Mouse (Mus musculus) frontal cortex, adult 2 months (tissue): ENCODE measurements around the gene Ltc4s. TPM values are rescaled to one million over a fixed set of nuclear protein-coding genes. Genes with fewer than 3 reads are reported as not detected.

Source experiments
- DNase-seq, 2 experiments: peaks; one replicate each; pipeline ENCODE4 v3.0.0; 2022; ENCODE audit warnings: low spot score in 1 of 2; ENCODE audit errors: extremely low spot score in 1 of 2
- polyA plus RNA-seq: library from polyadenylated mRNA; depleted of rRNA; stranded (reverse); fragments of >200 nt; gene quantifications from 2 replicates; pipeline ENCODE4 v1.2.3, GENCODE M21; 2012

Gene Ltc4s
- polyA plus RNA-seq, 1 experiment = 25.2 TPM

DNA sequence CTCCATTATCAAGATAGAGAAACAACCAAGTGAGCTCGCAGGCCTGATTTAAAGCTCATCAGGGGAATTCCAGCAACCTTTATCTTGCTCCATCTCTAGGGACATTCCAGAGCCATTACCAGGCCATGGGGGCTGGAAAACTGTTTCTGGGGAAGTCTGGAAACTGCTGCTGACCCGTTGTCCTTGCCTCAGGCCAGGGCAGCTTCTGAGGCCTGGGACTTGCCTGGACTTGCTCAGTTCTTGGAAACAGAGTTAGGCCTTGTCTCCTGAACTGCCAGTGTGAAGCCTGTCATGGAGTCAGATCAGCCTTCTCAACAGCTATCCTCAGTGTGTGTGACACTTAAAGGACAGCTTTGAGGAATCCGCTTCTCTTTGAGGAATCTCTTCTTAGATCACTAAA is 13.8 kb upstream of the Ltc4s start:
- DNase-seq = no peak

- no peak for DNase-seq
These were observed 10.2 kb upstream of the Ltc4s start for GRCm38 (mm10) chr11:50248473-50249171.

- DNase-seq = no peak
These were observed 6.9 kb upstream of the Ltc4s start for GRCm38 (mm10) chr11:50245269-50245668.

GRCm38 (mm10) chr11:50243926-50244325 is 5.5 kb upstream of the Ltc4s start:
- DNase-seq = no peak

GRCm38 (mm10) chr11:50240235-50240911 is 2.0 kb upstream of the Ltc4s start:
- DNase-seq = no peak

DNA sequence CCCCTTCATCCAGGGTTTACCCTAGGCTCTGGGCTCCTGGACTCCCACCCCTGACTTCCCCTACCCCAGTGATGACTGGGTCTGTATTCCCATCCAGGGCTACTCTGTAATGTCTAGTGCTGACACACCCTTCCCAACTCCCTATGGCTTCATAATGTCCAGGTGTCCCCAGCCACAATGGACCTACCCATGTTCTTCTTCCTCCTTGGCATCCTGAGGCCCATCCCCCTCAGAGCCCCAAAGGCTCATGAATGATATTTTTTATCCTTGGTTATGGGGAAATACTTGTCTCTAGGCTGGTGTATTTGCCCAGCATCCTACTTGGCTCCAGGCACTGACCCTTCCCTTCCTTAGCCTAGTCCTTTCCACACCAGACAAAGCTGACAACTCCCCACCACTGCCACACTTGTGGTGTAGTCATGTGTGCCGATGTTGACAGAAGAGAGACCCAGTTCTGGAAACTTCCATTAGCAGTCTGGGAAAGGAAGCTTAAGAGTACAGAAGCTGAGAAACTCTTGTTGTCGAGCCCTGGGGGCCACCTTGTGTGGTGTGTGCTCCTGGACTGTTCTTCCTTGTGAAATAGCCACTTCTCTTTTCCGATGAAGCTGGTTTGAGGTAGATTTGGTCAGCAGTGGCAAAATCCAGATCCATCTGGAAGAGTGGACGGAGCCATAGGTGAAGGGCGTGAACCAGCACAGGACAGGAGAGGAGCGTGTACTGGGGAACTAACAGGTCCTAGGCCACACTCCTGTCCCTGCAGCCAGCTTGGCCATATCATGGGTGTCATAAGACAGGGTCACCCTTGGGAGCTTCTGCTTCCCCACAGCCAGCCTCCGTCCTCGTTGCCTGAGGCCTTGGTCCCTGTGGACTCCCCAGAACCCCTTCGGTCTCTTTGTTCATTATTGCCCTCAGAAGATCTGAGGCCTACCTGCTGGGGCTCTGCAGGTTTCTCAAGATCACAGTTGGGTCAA is 690 bp upstream of the Ltc4s start:
- DNase-seq = no peak

DNA sequence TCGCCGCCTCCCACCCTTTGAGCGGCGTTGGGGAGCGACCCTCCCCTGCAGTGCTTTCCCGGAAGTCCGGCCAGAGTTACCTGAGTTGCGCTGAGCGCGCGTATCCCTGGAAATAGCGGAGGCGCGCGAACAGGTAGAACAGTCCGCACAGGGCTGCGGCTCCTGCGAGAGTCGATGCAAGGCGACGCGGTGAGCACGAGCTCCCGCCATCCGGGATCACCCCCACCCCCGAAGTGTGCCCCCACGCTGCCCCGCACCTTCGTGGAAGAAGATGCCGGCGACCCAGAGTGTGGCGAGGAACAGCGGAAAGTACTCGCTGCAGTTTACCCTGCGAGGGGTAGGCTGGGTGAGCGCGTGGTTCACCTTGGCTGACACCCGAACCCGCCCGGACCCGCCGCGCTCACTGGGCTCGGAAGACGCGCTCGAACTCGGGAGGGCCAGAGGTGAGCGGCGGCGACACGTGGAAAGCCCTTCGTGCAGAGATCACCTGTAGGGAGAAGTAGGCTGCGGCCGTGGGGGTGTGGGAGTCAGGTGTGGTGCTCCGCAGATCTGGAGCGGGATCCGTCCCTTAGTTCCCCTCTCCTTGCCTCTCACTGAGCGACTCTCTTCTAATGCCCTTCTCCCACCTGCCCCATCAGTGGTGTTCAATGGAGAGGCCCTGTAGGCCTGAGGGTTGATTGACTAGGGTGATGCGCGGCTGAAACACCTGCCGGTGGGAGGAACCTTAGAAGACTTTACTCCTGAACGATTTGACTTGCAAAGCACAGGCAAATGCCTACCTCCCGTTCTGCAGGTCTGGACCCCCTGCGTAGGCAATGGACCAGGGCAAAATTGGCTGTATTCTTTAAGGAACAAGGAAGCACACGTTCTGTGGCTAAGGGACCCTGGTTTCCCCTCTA is 1.2 kb downstream of the Ltc4s start:
- DNase-seq = no peak

DNA sequence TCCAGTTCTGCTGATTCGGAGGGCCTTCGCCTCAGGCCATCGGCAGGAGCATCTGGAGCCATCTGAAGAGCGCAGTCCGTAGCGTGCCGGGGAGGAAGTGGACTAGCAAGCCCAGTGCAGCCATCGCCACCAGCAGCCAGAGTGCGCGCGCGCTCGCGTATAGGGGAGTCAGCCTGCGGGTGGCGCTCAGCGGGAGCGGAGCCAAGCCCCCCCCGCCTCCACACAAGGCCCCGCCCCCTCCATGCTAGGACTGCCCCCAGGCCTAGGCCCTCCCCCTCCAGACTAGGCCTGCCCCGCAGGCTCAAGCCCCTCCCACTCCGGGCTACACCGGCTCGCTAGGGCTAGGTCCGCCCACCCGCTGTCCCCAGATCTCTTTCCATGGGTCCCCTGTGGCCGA is 1.9 kb downstream of the Ltc4s start:
- DNase-seq = peak; percentile 67 to 81

- DNase-seq = no peak
These were observed 3.8 kb downstream of the Ltc4s start for GRCm38 (mm10) chr11:50234606-50235005.

DNA sequence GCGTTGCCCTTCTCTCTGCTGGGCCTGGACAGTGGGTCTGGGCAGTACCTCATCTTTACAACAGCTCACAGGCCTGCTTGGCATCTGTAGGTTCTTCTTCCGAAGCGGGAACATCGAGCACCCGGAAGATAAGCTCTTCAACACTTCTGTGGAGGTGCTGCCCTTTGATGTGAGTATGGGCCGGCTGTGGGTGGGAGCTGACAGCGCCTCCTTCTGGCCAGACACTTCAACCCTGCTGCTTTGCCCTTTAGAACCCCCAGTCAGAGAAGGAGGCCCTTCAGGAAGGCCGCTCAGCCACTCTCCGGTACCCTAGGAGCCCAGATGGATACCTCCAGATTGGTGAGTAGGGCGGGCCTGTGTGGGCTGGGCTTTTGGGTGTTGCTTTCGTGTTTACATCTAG is 4.4 kb downstream of the Ltc4s start:
- DNase-seq = no peak

- peak in 1 of 2 experiments; percentile 77 for DNase-seq
These were observed 5.4 kb downstream of the Ltc4s start for GRCm38 (mm10) chr11:50233022-50233421.

DNA sequence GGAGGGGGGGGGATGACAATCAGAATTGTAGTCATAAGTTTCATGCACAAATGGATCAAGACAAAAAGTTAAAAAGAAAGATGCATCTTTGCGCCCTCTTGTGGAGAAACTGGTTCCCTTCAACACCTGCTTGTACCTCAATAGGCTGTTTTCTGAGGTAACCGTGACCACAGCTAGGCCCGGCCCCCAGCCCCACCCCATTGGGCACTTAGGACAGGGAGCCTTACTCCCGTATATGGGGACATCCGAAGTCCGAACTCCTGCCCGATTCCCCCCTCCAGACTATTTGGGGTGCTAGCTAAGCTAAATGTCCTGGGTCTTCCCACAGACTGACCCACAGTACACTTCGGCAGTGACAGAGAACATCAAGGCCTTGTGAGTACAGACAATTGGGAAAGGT is 7.0 kb downstream of the Ltc4s start:
- DNase-seq = peak in 1 of 2 experiments; percentile 87

DNA sequence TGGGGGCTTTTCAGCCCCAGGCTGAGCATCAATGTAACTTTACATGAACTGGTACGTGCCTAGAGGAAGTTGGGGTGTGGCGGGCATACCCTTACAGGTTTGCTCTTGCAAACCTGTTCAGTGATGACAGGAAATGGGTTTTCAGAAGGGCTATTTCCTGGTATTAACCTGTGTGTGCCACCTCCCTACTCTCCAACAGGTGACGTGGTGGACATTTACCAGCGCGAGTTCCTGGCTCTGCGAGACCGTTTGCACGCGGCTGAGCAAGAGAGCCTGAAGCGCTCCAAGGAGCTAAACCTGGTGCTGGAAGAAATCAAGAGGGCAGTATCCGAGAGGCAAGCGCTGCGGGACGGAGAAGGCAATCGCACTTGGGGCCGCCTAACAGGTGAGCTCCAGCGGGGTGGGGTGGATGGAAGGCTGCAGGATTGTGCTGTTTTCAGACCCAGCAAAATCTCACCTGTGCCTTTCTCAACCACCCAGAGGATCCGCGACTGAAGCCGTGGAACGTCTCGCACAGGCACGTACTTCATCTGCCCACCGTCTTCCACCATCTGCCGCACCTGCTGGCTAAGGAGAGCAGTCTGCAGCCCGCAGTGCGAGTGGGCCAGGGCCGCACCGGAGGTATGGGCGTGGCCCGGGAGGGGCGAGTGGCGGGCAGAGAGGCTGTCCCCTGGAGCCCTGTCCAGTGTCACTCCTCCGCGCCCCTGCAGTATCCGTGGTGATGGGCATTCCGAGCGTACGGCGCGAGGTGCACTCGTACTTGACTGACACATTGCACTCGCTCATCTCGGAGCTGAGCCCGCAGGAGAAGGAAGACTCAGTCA is 7.7 kb downstream of the Ltc4s start:
- no peak for DNase-seq

DNA sequence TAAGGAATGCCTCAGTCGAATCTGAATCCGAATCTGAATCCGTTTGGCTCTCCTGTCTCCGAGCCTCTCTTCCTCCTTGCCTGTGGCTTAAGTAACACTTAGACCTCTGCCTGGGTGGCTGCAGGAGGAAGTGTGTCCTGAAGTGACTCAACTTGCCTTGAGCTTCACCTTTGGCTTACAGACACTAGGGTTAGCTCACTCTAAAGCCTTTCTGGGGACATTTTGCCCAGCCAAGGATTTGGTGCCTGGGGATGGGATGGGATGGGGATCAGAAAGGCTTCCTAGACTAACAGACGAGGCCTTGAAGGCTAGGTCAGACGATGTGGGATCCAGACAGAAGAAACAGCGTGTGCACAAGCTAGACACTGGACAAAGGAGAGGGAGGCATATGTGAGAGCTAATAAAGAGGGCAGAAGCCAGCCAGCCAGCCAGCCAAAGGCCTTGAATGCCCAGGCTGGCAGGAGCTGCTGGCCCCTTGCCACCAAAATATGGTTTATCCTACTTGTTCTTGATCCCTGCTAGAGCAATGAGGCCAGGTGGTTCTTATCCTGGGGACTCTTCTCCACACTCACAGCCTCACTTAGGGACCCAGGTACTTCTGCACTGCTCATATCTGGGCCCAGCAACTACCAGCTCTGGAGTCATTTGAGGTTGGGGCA is 9.0 kb downstream of the Ltc4s start:
- DNase-seq = no peak

DNA sequence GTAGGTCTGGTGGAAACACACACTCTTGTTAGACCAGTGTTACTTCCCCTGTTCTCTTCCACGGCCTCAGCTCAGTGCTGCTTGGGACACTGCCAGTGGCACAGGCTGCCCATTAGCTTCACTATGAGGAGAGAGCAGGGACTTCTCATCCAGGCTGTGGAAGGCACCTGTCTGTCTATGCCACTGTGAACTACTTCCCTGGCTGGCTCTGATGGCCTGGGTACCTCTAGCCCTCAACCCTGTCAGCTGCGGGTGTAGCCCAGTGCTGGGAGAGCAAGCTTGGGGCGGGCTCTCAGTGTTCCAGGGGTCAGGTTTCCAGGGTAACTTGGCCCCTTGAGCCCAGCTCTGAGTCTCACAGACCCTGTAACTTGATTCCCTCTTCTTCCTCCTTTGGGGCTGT is 9.6 kb downstream of the Ltc4s start:
- DNase-seq = no peak

DNA sequence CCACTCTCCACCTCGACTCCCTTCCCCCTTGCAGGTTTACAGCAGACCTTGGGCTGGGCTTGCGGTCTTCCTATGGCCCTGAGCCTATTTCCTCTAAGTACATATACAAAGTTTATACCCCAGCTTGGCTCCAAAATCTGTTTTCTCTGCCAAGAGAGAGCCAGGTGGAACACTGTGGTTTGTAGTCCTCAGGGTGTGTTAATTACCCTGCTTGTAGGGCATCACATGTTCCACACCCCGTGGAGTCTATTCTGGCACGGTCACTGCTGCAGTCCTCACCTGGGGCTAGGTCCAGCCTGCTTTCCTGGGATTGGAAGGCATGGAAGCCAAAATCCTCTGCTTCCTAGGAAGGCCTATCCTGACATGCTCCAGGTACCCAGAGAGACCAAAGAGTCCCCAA is 10.7 kb downstream of the Ltc4s start:
- no peak for DNase-seq

GRCm38 (mm10) chr11:50227226-50227625 is 11.2 kb downstream of the Ltc4s start:
- no peak for DNase-seq

- no peak for DNase-seq
These were observed 12.0 kb downstream of the Ltc4s start for GRCm38 (mm10) chr11:50226406-50226805.
